Mouse (Mus musculus): ENCODE data around the gene Lgmn.

The Lgmn gene

GRCm38 (mm10) chr12:102348447-102348846 is 91.2 kb downstream of the Lgmn start:
- no peak for DNase-seq (ENCODE audit: low spot score in 2 of 2)

GRCm38 (mm10) chr12:102346507-102346906 is 93.1 kb downstream of the Lgmn start:
- DNase-seq (ENCODE audit: low spot score in 2 of 2) = peak; percentile 50 to 69

GRCm38 (mm10) chr12:102345031-102345815 is 94.4 kb downstream of the Lgmn start:
- no peak for DNase-seq (ENCODE audit: low spot score in 2 of 2)
